Mouse (Mus musculus) left cerebral cortex, postnatal 4 days (tissue): ENCODE measurements at regions not wholly inside any gene's neighbourhood (a gene's known extent, or its start where the extent isn't known, plus 50 kb on each side); places are given as distances from the start of the nearest gene placed in this dataset.

Experiments
- DNase-seq: peaks from one replicate; pipeline ENCODE4 v3.0.0-alpha.2; 2022
- intact Hi-C: fragments of 180-260 bp; cut with DNase I; formaldehyde crosslinking; loops from one replicate; pipeline ENCODE4 v1.15.1; 2025

- intact Hi-C loops, result no loop called here
These were observed 279.4 kb downstream of the Mctp2 start for GRCm38 (mm10) chr7:72027006-72027405.

GRCm38 (mm10) chr7:72009115-72009514, 297.3 kb downstream of the Mctp2 start:
- intact Hi-C loops, result no loop called here

More at GRCm38 (mm10) chr7:72027006-72027405, 279.4 kb downstream of the Mctp2 start:
- DNase-seq, result no peak

GRCm38 (mm10) chr7:72004311-72004710, 302.1 kb downstream of the Mctp2 start:
- no peak for DNase-seq
- intact Hi-C loops, result no loop called here

More at GRCm38 (mm10) chr7:72009115-72009514, 297.3 kb downstream of the Mctp2 start:
- DNase-seq, result no peak

- no peak for DNase-seq
- intact Hi-C loops, result no loop called here
These were observed 313.9 kb downstream of the Mctp2 start for GRCm38 (mm10) chr7:71992526-71992925.

- DNase-seq, result no peak
- intact Hi-C loops, result no loop called here
These were observed 314.6 kb downstream of the Mctp2 start for GRCm38 (mm10) chr7:71991835-71992234.

GRCm38 (mm10) chr7:71991206-71991605, 315.2 kb downstream of the Mctp2 start:
- intact Hi-C loops, result no loop called here
- no peak for DNase-seq

- intact Hi-C loops, result no loop called here
- DNase-seq, result no peak
These were observed 340.4 kb downstream of the Mctp2 start for GRCm38 (mm10) chr7:71966015-71966414.

- intact Hi-C loops, result no loop called here
- DNase-seq, result no peak
These were observed 343.0 kb downstream of the Mctp2 start for GRCm38 (mm10) chr7:71963456-71963855.

- no peak for DNase-seq
- intact Hi-C loops, result no loop called here
These were observed 343.6 kb downstream of the Mctp2 start for GRCm38 (mm10) chr7:71962851-71963250.

- peak; percentile 45 for DNase-seq
- intact Hi-C loops, result no loop called here
These were observed 345.8 kb downstream of the Mctp2 start for GRCm38 (mm10) chr7:71960453-71961230.

- intact Hi-C loops, result no loop called here
- DNase-seq, result no peak
These were observed 359.9 kb downstream of the Mctp2 start for GRCm38 (mm10) chr7:71946548-71946947.

- DNase-seq, result no peak
- intact Hi-C loops, result no loop called here
These were observed 363.0 kb downstream of the Mctp2 start for GRCm38 (mm10) chr7:71943078-71944042.

- intact Hi-C loops, result no loop called here
These were observed 368.7 kb downstream of the Mctp2 start for GRCm38 (mm10) chr7:71937731-71938130.

GRCm38 (mm10) chr7:71936690-71937089, 369.7 kb downstream of the Mctp2 start:
- DNase-seq, result no peak
- intact Hi-C loops, result no loop called here

More at GRCm38 (mm10) chr7:71937731-71938130, 368.7 kb downstream of the Mctp2 start:
- DNase-seq, result no peak
